Mouse (Mus musculus) left cerebral cortex, adult 9 months (tissue): ENCODE results near the gene Rhoq.

ENCODE experiments used
- DNase-seq, 2 experiments: peaks; one replicate each; pipeline ENCODE4 v3.0.0; 2022; ENCODE audit warnings: low spot score in 2 of 2

The Rhoq gene

DNA sequence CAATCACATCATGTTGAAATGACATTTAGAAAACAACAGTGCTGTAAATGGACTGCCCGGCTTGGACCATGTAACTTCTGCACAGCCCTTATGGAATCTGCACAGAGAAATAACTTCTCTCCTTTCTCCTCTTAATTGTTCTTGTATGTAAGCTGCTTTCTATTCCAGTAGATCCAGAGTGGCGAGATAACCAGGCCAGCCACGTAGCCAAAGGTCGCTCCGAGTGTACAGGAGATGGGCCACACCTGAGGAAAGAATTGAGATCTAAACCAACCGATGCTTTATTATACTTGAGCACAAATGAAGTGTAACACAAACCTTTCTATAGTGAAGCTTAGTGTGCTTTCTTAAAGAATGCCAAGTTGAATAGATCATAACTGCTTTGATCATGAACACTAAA lies 34.4 kb downstream of the Rhoq start:
- DNase-seq, result no peak

- DNase-seq, result no peak
Measured at GRCm38 (mm10) chr17:87008950-87009349, 46.1 kb downstream of the Rhoq start.

GRCm38 (mm10) chr17:87011301-87012019 lies 48.6 kb downstream of the Rhoq start:
- DNase-seq, result peak; percentile 31 to 80

GRCm38 (mm10) chr17:87019692-87020091 lies 56.8 kb downstream of the Rhoq start:
- no peak for DNase-seq

DNA sequence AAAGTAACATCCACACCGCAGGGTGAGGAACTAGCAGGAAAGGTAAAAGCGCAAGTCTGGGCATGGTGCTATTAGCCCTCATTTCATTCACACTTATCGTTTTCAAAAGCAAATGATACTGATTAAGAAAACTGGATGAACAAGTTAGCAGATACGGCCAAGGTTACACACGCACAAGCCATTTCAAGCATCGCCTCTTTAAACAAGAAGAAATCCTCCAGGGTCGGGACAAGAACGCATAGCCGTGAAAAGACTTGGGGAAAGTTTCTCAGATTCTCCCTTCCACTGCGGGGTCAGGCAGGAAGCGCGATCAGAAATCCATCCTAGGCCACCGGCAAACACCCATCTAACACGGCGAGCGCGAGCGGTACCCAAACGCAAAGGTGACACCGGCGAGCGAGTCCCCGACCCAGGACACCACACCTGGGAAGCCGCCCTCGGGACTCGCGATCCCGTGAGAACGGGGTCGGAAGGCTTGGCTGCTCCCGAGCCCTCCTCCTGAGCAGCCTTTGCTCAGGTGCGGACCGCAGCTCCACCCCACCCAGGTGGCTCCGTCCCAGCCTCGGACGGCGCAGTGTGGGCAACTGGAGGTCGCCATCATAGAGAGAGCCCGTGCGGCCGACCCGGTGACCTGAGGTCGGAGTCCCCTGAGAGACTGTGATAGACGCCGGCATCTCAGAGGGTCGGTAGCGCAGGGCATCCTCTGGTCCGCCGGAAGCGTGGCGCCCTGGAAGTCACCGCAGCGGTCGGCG lies 61.8 kb downstream of the Rhoq start:
- no peak for DNase-seq

GRCm38 (mm10) chr17:87025269-87025949 lies 62.5 kb downstream of the Rhoq start, which contains the start of the genes Pigf and Cript:
Gene Pigf, minus strand, starts transcription at chr17:87025406.
Gene Cript, plus strand, starts transcription at chr17:87025550.
- DNase-seq, result peak; percentile 92 to 98

DNA sequence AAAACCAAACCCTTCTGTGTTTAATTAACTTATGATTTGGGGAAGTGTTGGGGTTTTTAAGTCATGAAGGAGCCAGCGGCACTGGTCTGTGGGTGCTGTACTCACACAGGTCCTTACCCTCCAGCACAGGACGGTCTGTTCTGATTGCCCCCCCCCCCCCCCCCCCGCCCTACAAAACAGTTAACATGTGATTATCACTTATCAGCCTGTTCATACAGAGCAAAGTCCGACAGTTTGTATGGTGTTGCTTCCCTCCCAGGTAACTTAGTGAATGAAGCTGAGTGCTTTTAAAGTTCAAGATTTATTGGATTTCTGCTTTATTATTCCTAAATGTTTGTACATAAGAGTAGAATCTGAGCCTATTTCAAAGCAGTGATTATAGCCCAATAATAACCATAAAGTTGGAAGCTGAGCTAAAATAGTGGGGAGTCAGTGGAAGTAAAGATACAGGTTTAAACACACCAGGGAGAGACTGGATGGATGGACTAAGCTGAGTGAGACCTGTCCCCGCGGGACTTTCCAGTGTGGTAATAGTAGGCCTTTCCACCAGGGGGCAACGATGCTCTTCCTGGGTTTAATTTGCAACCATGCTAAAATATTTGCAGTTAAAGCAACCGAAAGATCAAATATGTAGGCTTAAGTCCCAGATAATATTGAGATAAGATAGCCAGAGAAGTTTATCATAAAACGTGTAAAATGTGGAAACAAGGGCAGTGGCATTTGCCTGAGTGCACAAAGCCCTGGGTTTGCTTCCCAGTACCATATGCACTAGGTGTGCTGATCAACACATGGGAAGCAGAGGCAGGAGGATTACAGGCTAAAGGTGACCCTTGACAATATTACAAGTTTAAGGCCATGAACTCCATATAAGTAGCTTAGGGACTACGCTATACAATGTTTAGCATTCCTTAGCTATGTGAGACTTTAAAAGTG lies 73.5 kb downstream of the Rhoq start:
- DNase-seq, result peak in 1 of 2 experiments; percentile 25

DNA sequence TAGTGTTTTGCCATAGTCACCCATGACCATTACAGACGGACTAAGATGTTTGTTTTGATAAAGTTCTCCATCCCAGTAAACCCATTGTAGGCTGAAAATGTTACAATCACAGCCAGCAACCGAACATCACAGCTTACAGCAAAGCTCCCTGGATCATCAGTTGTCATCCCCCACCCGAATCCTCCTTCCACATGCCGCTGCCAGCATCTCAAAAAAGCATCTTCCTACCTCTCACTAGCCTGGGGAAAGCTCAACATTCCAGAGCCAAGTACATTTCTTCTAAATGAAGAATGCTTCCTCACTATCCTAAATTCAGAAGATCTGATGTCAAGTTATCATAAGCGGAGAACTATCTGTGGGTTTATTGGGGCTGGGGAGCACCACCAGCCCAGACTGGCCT lies 75.6 kb downstream of the Rhoq start:
- peak in 1 of 2 experiments; percentile 43 for DNase-seq

- peak in 1 of 2 experiments; percentile 65 for DNase-seq
Measured at GRCm38 (mm10) chr17:87041739-87042138, 78.9 kb downstream of the Rhoq start.

DNA sequence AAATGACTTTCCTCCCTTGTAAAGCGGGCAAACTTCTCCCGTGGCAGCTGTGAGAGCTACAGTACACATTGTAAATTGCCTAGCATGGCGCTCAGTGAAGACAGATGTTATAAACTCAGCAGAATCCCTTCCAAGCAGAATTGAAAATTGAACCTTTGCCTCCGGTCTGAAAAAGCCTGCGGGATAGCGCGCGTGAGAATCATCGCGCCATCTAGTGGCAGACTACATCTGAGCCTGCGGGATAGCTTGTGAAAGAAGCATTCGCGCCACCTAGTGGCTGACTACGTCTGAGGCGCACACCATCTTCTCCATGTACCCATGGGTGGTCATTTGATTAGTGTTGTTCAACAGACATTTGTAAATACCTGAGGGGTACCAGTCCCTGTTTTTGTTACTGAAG lies 81.5 kb downstream of the Rhoq start:
- peak; percentile 57 to 93 for DNase-seq

DNA sequence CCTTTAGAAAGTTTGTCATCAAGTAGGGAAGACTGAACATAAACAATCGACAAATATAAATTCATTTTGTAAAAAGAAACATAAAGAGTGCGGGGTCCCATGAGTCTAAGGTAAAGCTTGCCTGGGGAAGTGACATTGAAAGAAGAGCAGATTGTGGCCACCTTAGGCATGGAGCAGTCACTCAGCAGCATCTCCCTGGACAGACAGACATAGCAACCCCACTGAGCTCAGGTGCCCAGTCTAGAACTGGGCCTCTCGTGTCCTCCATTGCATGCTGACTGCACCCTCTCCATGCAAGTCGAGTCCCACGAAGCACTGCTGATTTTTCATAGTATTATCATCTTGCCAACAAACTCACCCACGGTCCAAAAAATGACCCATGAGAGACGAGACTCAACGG lies 81.9 kb downstream of the Rhoq start:
- DNase-seq, result no peak
